Mouse (Mus musculus) intestine, postnatal 0 days (tissue): Measurements from ENCODE around the gene Tmem189. TPM values are rescaled to one million over a fixed set of nuclear protein-coding genes. Genes with fewer than 3 reads are reported as not detected.

Experiments
- ATAC-seq: fragments of 200-750 bp; cut with Nextera tagmentation; 2 replicates; pipeline ENCODE4 v1.8.0; 2017; ENCODE audit warnings: mild to moderate bottlenecking, moderate TSS enrichment, moderate library complexity
- H3K27ac ChIP-seq: fragments of 300-500 bp; sonication (generic); 2 replicates; pipeline ENCODE4 v1.5.1; 2014; ENCODE audit warnings: mild to moderate bottlenecking, low read depth, low read length, moderate library complexity
- H3K27me3 ChIP-seq: fragments of 300-500 bp; sonication (generic); replicated peaks from 2 replicates; pipeline ENCODE4 v1.6.1; 2014; ENCODE audit warnings: low read length, mixed read lengths; ENCODE audit not compliant: control insufficient read depth, insufficient read depth
- H3K36me3 ChIP-seq: fragments of 300-500 bp; sonication (generic); 2 replicates; pipeline ENCODE4 v1.6.1; 2014; ENCODE audit warnings: mild to moderate bottlenecking, moderate library complexity; ENCODE audit not compliant: control insufficient read depth, insufficient read depth
- H3K4me1 ChIP-seq: fragments of 300-500 bp; sonication (generic); replicated peaks from 2 replicates; pipeline ENCODE4 v1.6.1; 2014; ENCODE audit warnings: antibody characterized with exemption, low read length, mixed read lengths; ENCODE audit not compliant: control insufficient read depth, insufficient read depth
- H3K4me2 ChIP-seq: fragments of 300-500 bp; sonication (generic); replicated peaks from 2 replicates; pipeline ENCODE4 v1.6.1; 2014; ENCODE audit warnings: low read depth, mild to moderate bottlenecking, moderate library complexity
- H3K4me3 ChIP-seq: fragments of 300-500 bp; sonication (generic); 2 replicates; pipeline ENCODE4 v1.5.1; 2014; ENCODE audit warnings: low read depth, low read length
- H3K9ac ChIP-seq: fragments of 300-500 bp; sonication (generic); 2 replicates; pipeline ENCODE4 v1.6.1; 2014; ENCODE audit warnings: mild to moderate bottlenecking, low read depth, low read length
- H3K9me3 ChIP-seq: fragments of 300-500 bp; sonication (generic); 2 replicates; pipeline ENCODE4 v1.6.1; 2016; ENCODE audit warnings: mixed run types; ENCODE audit not compliant: control insufficient read depth
- CTCF ChIP-seq: sonication (generic); IDR thresholded peaks from 2 replicates; pipeline ENCODE4 v1.5.1; 2016; ENCODE audit warnings: low read depth, mild to moderate bottlenecking, control low read depth, antibody characterized with exemption, moderate library complexity
- WGBS: fragments of 180-500 bp; shearing (Covaris S2); extraction: QIAGEN DNeasy Blood & Tissue Kit; methylation state at CpG from one replicate; pipeline ENCODE4 v1.1.7; 2014; 5-methylcytosine and 5-hydroxymethylcytosine counted together
- polyA plus RNA-seq: library from polyadenylated mRNA; unstranded; fragments of >200 nt; fragmentation: Nextera tagmentation; extraction: Ambion mirVana; gene quantifications from 2 replicates; pipeline ENCODE4 v1.2.1, GENCODE M21; 2015

Gene Tmem189
- polyA plus RNA-seq, 1 experiment from 2014 or later, result 26.8 TPM

DNA sequence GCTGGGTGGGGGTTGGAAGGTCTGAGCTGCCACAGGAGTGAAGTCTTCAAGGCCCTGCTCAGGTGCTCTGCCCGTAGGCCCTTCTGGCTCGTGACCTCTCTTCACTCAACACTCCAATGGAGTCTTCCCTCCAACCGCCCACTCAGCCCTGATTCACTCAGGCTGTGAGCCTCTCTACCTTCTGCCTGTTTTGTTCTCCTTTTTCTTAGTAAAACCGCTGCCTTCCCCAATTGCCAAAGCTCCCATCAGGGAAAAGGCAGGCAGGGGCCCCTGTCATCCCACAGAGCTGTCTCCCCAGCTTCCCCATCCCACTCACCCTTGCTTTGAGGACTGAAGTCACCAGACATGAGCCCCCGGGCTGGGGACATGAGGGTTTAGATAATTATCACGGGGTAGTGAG is 25.4 kb upstream of the Tmem189 start:
- H3K4me3 ChIP-seq, result no peak overlapping the region
- no peak for TF ChIP-seq CTCF
- H3K27ac ChIP-seq, result no peak overlapping the region
- no peaks in the 10 kb centered on the region for H3K9me3 ChIP-seq
- H3K27me3 ChIP-seq, result no peaks in the 10 kb centered on the region
- no peak for ATAC-seq
- WGBS, result 69% methylated on average over 6 of the region's 6 CpGs
- no peak overlapping the region for H3K9ac ChIP-seq
- no peaks in the 10 kb centered on the region; the same call in none of the 2 replicates for H3K4me1 ChIP-seq
- no peaks in the 10 kb centered on the region for H3K36me3 ChIP-seq
- H3K4me2 ChIP-seq, result no peak overlapping the region

DNA sequence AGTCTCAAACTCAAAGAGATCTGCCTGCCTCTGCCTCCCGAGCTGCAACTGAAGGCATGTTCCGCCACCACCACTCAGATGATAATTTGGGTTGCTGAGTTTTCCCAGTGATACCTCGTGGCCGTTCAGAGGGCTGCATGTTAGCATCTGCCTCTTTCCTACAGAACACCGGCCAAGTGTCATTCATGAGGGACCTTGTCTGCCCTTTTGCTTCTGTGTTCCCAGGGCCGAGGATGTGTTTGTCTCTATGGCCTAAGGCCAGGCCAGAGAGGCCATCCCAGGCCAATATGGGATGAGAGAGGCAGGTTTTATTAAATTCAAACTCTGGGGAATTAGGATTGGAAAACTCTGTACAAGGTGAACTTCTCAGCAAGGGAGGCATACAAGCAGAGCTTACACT is 24.7 kb upstream of the Tmem189 start:
- TF ChIP-seq CTCF, result no peak
- H3K9me3 ChIP-seq, result no peaks in the 10 kb centered on the region
- WGBS, result 89% methylated on average over 6 of the region's 6 CpGs
- H3K27ac ChIP-seq, result no peak overlapping the region
- no peaks in the 10 kb centered on the region; the same call in none of the 2 replicates for H3K4me1 ChIP-seq
- H3K4me2 ChIP-seq, result no peak overlapping the region
- H3K27me3 ChIP-seq, result no peaks in the 10 kb centered on the region
- no peak for ATAC-seq
- H3K4me3 ChIP-seq, result no peak overlapping the region
- no peaks in the 10 kb centered on the region for H3K36me3 ChIP-seq
- no peak overlapping the region for H3K9ac ChIP-seq

DNA sequence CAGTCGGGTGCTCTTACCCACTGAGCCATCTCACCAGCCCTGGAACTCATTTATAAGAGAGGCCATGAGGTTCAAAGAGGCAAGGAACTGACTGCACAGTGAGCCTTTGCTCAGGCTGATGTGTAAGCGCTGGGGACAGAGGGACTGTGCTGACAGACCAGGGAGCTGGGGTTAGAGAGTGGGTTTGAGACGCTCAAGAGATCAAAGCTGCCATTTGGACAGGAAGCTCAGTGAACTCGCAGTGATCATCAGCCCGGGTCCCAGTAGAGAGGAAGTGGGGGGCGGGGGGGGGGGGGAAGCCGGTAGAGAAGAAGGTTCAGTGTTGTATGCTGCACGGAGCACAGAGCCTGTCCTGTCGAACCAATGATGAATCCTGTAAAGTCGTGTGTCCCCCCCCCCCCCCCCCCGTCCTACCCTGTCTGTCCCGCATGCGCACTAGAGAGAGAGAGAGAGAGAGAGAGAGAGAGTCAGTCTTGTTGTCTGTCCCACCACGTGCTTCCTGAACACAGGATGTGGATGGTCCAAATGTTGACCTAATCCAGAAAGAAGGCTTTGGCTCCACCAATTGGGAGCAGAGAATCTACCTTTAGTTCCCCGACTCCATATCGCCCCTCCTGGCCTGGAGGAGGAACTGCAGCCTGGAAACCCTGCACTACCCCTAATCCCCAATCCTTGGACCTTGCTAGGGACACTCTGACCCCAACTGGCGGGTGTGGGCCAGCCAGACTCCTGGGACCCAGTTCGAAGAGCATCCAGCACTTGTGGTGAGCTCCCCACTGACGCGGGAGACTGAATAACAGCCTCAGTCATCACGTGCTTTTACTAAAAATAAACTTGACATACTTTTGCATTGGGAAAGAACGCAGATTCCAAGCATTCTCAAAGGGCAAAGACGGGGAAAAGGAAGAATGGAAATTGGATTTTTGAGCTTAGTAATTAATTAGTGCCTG is 23.5 kb upstream of the Tmem189 start:
- peak; percentile 77 for TF ChIP-seq CTCF
- H3K36me3 ChIP-seq, result no peaks in the 10 kb centered on the region
- no peak for ATAC-seq
- 64% methylated on average over 19 of the region's 23 CpGs for WGBS
- no peak overlapping the region for H3K4me3 ChIP-seq
- no peaks in the 10 kb centered on the region; the same call in none of the 2 replicates for H3K4me1 ChIP-seq
- no peak overlapping the region for H3K9ac ChIP-seq
- no peaks in the 10 kb centered on the region for H3K9me3 ChIP-seq
- no peaks in the 10 kb centered on the region for H3K27me3 ChIP-seq
- H3K4me2 ChIP-seq, result no peak overlapping the region
- peak overlapping the region; percentile 46; the same call in 1 of the 2 replicates for H3K27ac ChIP-seq

DNA sequence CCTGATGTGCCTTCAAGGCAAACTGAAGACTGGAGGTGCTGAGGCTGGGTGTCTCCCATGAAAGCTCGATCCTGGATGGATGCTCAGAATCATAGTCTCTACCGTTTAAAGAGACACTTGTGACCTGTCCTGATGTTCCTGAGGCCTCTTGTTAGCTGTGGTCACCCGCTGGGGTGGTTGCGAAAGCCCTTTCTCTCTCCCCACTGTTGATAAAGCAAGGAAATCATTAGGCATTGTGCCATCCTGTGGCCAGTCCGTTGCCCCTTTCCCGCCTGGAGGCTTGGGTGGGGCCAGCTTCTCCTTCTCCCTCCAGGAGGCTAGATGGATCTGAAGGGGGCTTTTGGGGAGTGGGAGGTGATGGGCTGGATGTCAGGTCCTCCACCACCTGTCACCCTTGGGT is 21.0 kb upstream of the Tmem189 start:
- no peak overlapping the region for H3K9ac ChIP-seq
- no peaks in the 10 kb centered on the region for H3K9me3 ChIP-seq
- no peak overlapping the region for H3K4me3 ChIP-seq
- H3K4me2 ChIP-seq, result no peak overlapping the region
- no peak overlapping the region for H3K27ac ChIP-seq
- H3K4me1 ChIP-seq, result peaks cover 4% of the 10 kb centered on the region
- H3K27me3 ChIP-seq, result no peaks in the 10 kb centered on the region
- 33% methylated on average over 6 of the region's 6 CpGs for WGBS
- TF ChIP-seq CTCF, result no peak
- H3K36me3 ChIP-seq, result no peaks in the 10 kb centered on the region
- ATAC-seq, result no peak

DNA sequence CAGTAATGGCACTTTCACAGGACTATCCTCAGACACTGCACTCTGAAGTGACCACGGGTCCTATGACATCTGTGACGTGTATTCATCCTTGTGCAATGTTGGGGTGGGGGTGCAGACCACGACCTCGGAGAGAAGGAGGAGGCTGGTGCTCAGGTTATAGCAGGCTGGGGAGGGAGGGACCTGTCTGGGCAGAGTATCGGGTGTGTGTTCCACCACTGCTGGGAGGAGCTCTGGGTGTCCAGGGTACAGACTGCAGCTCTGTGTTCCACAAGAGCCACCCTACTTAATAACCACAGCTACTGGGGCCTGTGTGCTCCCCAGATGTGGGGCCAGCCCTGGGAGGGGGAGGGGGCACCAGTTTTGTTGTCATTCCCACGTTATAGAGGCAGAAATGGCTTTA is 20.3 kb upstream of the Tmem189 start:
- Histone ChIP-seq H3K36me3 (no peaks in the 10 kb centered on the region), H3K4me3 (no peak overlapping the region), H3K27ac (no peak overlapping the region), H3K27me3 (no peaks in the 10 kb centered on the region), H3K4me2 (no peak overlapping the region), H3K4me1 (peaks cover 4% of the 10 kb centered on the region), H3K9ac (no peak overlapping the region), H3K9me3 (no peaks in the 10 kb centered on the region)
- no peak for TF ChIP-seq CTCF
- 47% methylated on average over 6 of the region's 6 CpGs for WGBS
- ATAC-seq, result peak; percentile 53

DNA sequence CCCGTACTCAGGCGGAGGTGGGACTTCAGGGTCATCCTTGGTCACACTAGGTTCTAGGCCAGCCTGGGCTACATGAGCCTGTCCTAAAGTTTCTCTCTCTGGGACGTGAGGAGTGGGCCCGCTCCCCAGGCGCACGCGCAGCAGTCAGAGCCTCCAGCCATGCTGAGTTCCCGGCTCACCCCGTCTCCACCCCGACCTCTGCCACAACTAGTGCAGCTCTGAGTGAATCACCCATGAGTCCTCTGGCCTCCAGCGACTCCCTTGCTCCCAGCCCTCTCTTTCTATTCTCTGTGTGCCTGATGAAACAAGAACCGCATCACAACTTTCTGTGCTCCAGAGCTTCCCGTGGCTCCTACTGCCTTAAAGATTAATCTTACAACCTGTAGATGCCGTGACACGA is 18.8 kb upstream of the Tmem189 start:
- Histone ChIP-seq H3K4me1 (peaks cover 4% of the 10 kb centered on the region), H3K27ac (no peak overlapping the region), H3K4me3 (no peak overlapping the region), H3K36me3 (no peaks in the 10 kb centered on the region), H3K9me3 (no peaks in the 10 kb centered on the region), H3K9ac (no peak overlapping the region), H3K27me3 (no peaks in the 10 kb centered on the region), H3K4me2 (no peak overlapping the region)
- TF ChIP-seq CTCF, result no peak
- 61% methylated on average over 15 of the region's 15 CpGs for WGBS
- ATAC-seq, result no peak
